Mouse (Mus musculus) lung, postnatal 0 days (tissue): Measurements from ENCODE around the gene Mmp17.

Experiments used
- CTCF ChIP-seq: IDR thresholded peaks from 2 replicates; pipeline ENCODE4 v1.5.1; 2016; ENCODE audit warnings: antibody characterized with exemption, mild to moderate bottlenecking
- EP300 ChIP-seq: IDR thresholded peaks from 2 replicates; pipeline ENCODE4 v1.6.1; 2016; ENCODE audit warnings: antibody characterized with exemption, mild to moderate bottlenecking, control low read depth

GRCm38 (mm10) chr5:129590915-129591314 lies 6.9 kb downstream of the Mmp17 start:
- TF ChIP-seq CTCF = no peak
- TF ChIP-seq EP300 = no peak
